Mouse (Mus musculus) C2C12 (cell line): ENCODE data around the gene Rtp4.

ENCODE experiments used
- CTCF ChIP-seq: IDR thresholded peaks from one replicate; pipeline ENCODE4 v1.5.1; 2011; ENCODE audit not compliant: control insufficient read depth, insufficient read depth, insufficient read length
- MYOD1 ChIP-seq: IDR thresholded peaks from one replicate; pipeline ENCODE4 v1.6.1; 2011; ENCODE audit warnings: low read depth; ENCODE audit not compliant: control insufficient read depth, insufficient read length
- USF1 ChIP-seq: IDR thresholded peaks from one replicate; pipeline ENCODE4 v1.6.1; 2011; ENCODE audit warnings: low read depth, mild to moderate bottlenecking, control low read depth, moderate library complexity

DNA sequence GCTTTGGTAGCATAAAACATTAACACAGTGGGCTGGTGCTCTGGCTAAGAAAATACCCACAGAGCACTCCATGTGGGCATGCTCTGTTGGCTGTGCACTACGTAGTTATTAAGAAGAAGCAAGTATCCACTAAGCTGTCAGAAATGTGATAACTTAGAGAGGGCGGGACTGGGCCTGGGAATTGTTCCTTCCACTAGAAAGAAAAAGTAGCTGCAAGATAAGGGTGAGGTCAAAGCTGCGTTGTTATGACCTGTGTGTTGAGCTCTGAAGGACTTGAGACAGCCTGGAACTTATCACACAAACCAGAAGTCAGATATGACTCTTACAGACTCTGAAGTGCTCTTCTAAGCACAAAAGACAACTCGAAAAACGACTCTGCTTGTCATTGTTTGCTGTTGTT is 19.5 kb upstream of the Rtp4 start:
- no peak for TF ChIP-seq CTCF
- TF ChIP-seq MYOD1, result no peak
- no peak for TF ChIP-seq USF1
